Mouse (Mus musculus) olfactory bulb, adult 2 months (tissue): Measurements from ENCODE around the gene Ccdc86.

Experiments used
- CTCF ChIP-seq: fragments of 200-500 bp; IDR thresholded peaks from 2 replicates; pipeline ENCODE4 v1.5.1; 2012; ENCODE audit warnings: low read depth, mild to moderate bottlenecking, low read length, moderate library complexity; ENCODE audit not compliant: insufficient read depth
- POLR2A ChIP-seq: fragments of 200-500 bp; IDR thresholded peaks from 2 replicates; pipeline ENCODE4 v1.6.1; 2012; ENCODE audit warnings: mild to moderate bottlenecking, low read depth, low read length, moderate library complexity; ENCODE audit not compliant: insufficient read depth

DNA sequence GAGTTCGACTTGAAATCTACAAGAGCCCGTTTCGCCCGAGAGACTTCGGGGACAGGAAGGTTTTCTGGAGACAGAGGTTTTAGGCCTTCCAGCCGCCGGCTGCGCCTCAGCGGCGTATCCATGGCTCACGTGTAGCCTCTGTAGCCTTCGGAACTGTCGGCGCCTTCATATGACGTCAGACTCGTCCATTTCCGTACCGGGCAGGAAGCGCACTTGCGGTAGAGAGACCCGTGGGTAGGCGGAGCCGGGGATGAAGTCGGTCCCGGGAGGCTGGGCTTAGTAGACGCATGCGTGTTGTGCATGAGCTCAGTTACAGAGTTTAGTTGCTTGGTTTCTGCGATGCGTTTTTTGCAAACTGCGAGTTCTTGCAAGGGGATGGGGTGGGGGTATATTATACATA is at the start of gene Ccdc86:
- TF ChIP-seq POLR2A, result 0 out of 2 replicates have a peak, but pooled peaks have one; percentile 16
- TF ChIP-seq CTCF, result no peak
